Mouse (Mus musculus): ENCODE data around the gene Ppl.
A peak's percentile ranks its signal among the peaks of the same experiment; 100 is the strongest.

Gene Ppl

DNA sequence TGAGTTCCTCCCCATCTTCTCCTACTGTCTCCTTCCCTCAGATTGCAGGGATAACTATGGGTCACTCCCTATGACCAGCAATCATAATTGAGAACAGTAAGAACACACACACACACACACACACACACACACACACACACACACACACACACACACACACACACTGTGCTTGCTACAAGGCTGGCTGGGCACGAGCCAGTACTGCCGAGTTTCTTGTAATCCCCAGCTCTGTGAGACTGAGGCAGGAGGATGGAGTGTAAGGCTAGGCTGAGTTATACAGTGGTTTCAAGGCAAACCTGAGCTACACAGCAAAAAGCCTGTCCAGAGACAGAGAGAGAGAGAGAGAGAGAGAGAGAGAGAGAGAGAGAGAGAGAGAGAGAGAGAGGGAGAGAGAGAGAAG is 2.0 kb downstream of the Ppl start:
- no peak for DNase-seq (ENCODE audit: low spot score in 2 of 2)

- no peak for DNase-seq (ENCODE audit: low spot score in 2 of 2)
These were observed 8.7 kb downstream of the Ppl start for GRCm38 (mm10) chr16:5123476-5123875.

DNA sequence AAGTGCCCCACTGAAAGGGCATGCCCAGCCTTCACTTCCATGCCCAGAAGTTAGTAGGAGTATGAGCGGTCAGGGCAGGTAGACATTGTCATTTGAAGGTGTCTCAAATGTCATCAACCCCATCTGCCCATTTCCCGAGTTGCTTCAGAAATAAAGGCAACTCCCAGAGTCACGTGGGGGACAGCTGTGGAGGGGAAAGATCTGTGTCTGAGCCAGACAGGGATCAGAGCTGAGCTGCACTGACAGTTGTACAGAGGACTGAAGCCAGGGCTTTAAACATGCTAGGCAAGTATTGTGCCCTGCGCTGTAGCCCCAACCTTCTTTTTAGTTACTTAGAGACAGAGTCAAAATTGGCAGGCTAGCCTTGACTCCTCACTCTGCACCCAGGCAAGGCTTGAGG is 12.4 kb downstream of the Ppl start:
- DNase-seq (ENCODE audit: low spot score in 2 of 2), result no peak

DNA sequence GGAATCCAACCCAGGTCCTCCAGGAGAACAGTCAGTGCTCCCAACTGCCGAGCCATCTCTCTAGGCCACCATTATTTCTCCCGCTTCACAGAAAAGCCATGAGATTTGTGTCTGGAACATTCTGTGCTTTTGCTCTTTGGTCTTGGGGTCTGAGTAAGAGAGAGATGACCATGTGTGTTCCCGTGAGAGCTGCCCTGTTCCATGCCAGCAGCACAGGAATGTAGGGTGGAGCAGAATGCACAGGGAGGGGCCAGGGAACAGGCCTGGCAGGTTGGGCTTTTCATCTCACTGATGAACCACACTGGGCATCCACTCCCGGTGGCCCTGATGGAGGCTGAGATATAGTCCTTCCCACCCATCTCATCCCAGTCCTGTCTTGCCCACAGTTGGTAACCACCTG is 12.8 kb downstream of the Ppl start:
- no peak for DNase-seq (ENCODE audit: low spot score in 2 of 2)

DNA sequence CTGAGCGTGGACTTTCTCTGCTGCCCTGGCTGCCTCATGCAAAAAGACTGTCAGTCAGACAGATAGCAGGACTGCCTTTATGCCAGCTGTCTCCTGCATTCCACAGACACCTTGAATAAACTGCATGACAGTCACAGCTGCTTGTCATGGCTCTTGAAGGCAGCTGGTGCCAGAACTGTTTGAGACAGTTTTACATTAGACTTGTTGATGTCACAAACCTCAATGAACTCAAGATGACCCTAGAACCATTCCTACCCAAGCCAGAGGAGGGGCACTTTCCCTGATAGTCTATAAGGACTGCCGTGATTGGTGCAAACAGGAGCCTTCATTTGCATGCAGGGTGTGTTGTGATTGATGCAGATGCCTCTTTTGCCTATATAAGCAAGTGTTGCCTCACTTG is 18.6 kb downstream of the Ppl start:
- no peak for DNase-seq (ENCODE audit: low spot score in 2 of 2)

- no peak for DNase-seq (ENCODE audit: low spot score in 2 of 2)
These were observed 19.1 kb downstream of the Ppl start for GRCm38 (mm10) chr16:5113002-5113550.

- DNase-seq (ENCODE audit: low spot score in 2 of 2), result no peak
These were observed 21.2 kb downstream of the Ppl start for GRCm38 (mm10) chr16:5111021-5111420.

GRCm38 (mm10) chr16:5109877-5110276 is 22.3 kb downstream of the Ppl start:
- DNase-seq (ENCODE audit: low spot score in 2 of 2), result no peak

DNA sequence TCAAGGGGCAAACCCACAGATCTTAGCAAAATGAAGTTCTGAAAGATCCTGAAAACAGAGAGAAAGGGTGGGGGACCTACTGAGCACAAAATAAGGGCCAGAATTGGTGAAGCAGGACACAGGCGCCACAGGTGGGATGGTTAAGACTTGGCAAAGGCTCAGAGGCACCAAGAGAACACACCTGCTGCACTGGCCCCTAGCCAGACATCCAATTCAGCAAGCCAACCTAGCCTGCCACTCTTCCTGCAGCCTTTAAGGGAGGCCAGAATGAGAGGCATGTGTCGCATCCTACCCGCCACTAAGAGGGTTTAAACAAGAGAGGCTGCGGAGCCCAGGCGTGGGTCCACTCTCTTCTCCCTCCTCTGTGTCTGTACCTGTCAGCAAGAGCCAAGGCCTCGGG is 31.2 kb downstream of the Ppl start:
- no peak for DNase-seq (ENCODE audit: low spot score in 2 of 2)

- DNase-seq (ENCODE audit: low spot score in 2 of 2), result no peak
These were observed 35.7 kb downstream of the Ppl start for GRCm38 (mm10) chr16:5096504-5096903.

- no peak for DNase-seq (ENCODE audit: low spot score in 2 of 2)
These were observed 38.9 kb downstream of the Ppl start for GRCm38 (mm10) chr16:5093285-5093684.

GRCm38 (mm10) chr16:5089021-5089420 is 43.2 kb downstream of the Ppl start:
- DNase-seq (ENCODE audit: low spot score in 2 of 2), result no peak

DNA sequence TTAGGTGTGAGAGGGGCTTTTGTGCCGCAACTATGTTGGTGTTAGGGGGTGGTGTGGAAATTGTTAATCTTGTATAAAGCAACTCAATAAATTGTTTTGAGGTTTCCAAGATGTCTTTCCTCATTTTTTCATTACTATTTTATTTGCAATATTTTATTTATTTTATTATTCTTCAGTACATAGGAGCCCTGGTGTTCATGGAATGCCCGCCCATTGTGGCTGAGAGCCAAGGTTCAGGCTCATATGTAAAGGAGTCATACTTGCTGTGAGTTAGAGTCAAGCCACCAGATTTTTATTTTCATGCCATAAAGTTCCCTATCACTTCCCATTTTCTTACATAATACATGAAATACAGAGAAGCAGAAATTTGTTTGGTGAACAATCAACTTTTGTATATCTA is 46.0 kb downstream of the Ppl start:
- no peak for DNase-seq (ENCODE audit: low spot score in 2 of 2)

DNA sequence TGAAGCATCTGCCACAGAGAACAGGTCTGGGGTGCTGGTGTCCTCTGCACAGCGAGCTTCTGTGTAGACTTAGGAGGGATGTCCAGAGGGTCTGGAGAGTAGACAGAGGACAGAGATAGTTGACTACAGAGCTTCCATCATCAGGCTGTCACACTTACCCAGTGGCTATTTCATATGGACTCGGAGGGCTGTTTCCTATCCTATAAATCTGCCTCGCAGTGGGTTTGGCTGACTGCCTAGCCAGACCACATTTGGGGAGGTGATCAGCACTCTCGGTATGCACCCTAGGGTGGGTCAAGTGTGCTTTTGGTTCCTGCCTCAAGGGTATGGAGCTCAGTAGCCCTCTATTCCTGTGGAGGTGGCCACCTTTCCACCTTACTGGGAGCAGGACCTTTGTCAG is 47.0 kb downstream of the Ppl start:
- no peak for DNase-seq (ENCODE audit: low spot score in 2 of 2)

DNA sequence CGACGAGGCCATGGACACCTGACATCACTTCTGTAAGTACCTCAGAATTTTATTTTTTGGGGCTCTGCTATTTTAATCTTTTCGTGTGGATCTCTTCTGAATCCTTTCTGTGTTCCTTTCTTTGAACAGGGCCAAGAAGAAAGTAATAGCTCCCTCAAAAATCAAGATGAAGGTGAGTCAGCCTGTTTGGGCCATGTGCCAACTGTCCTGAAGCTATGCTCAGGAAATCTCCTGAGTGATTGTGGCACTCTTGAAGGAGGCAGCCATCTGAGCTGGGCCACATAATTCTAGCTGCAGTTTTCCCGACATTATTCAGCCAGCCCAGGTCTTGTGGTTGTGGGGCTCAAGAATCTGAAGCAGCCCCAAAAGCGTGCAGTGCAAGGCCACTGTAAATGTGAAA is 57.9 kb downstream of the Ppl start:
- no peak for DNase-seq (ENCODE audit: low spot score in 2 of 2)

GRCm38 (mm10) chr16:5071974-5072373 is 60.2 kb downstream of the Ppl start:
- DNase-seq (ENCODE audit: low spot score in 2 of 2), result no peak

GRCm38 (mm10) chr16:5070321-5070720 is 61.9 kb downstream of the Ppl start:
- DNase-seq (ENCODE audit: low spot score in 2 of 2), result no peak

- DNase-seq (ENCODE audit: low spot score in 2 of 2), result no peak
These were observed 68.7 kb downstream of the Ppl start for GRCm38 (mm10) chr16:5063472-5063871.

DNA sequence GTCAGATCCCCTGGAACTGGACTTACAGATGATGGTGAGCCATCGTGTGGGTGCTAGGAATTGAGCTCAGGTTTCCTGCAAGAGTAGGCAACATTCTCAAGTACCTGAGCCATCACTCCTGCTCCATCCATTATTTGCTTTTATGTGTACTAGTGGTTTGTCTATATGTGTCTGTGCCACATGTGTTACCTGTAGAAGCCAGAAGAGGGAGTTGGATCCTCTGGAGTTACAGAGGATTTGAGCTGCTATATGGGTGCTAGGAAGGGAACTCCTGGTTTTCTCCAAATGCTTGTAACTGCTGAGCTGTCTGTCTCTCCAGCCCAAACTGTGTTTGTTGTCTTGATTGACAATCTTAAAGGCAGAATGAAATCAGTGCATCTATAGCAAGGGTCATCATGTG is 74.1 kb downstream of the Ppl start:
- DNase-seq (ENCODE audit: low spot score in 2 of 2), result no peak

GRCm38 (mm10) chr16:5050251-5051110 is 81.7 kb downstream of the Ppl start:
- DNase-seq (ENCODE audit: low spot score in 2 of 2), result peak in 1 of 2 experiments; percentile 51

GRCm38 (mm10) chr16:5049774-5050234 is 82.4 kb downstream of the Ppl start, which contains the start of the genes Glyr1 and Ubn1:
TSS of gene Glyr1 (minus strand) at chr16:5049863.
TSS of gene Ubn1 (plus strand) at chr16:5050057.
- peak; percentile 96 to 98 for DNase-seq (ENCODE audit: low spot score in 2 of 2)

GRCm38 (mm10) chr16:5049182-5049773 is 82.9 kb downstream of the Ppl start:
- no peak for DNase-seq (ENCODE audit: low spot score in 2 of 2)

GRCm38 (mm10) chr16:5045322-5045721 is 86.9 kb downstream of the Ppl start:
- DNase-seq (ENCODE audit: low spot score in 2 of 2), result no peak
